Mouse (Mus musculus) layer of hippocampus, adult 9-11 months (tissue): ENCODE data around the gene Fam240b.
A peak's percentile ranks its signal among the peaks of the same experiment; 100 is the strongest.
"Not testable (repeated sequence)": the region's sequence is repeated elsewhere in the genome, so short reads cannot be mapped to it uniquely, and the experiment has no call there.

ENCODE experiments used
- DNase-seq: peaks from one replicate; pipeline ENCODE4 v3.0.0; 2022

Fam240b gene

GRCm38 (mm10) chr13:64497692-64498091 lies at the start of gene Fam240b:
Gene Fam240b (minus strand): TSS chr13:64497792.
- no peak for DNase-seq

- no peak for DNase-seq
These were observed 32.5 kb upstream of the Fam240b start for GRCm38 (mm10) chr13:64530139-64530538.

- peak; percentile 40 for DNase-seq
These were observed 29.1 kb upstream of the Fam240b start for GRCm38 (mm10) chr13:64526515-64527285.

GRCm38 (mm10) chr13:64514247-64514646 lies 16.7 kb upstream of the Fam240b start:
- DNase-seq: no peak

- DNase-seq: no peak
These were observed 14.0 kb upstream of the Fam240b start for GRCm38 (mm10) chr13:64511616-64512015.

- no peak for DNase-seq
These were observed 9.8 kb upstream of the Fam240b start for GRCm38 (mm10) chr13:64507361-64507760.

GRCm38 (mm10) chr13:64502833-64503232 lies 5.2 kb upstream of the Fam240b start:
- DNase-seq: no peak

GRCm38 (mm10) chr13:64493586-64493985 lies 4.0 kb downstream of the Fam240b start:
- no peak for DNase-seq

- DNase-seq: no peak
These were observed 7.7 kb downstream of the Fam240b start for GRCm38 (mm10) chr13:64489886-64490285.

GRCm38 (mm10) chr13:64479960-64480359 lies 17.6 kb downstream of the Fam240b start:
- DNase-seq: no peak

- DNase-seq: no peak
These were observed 19.6 kb downstream of the Fam240b start for GRCm38 (mm10) chr13:64477968-64478367.

GRCm38 (mm10) chr13:64467886-64468285 lies 29.7 kb downstream of the Fam240b start:
- DNase-seq: no peak

- no peak for DNase-seq
These were observed 32.4 kb downstream of the Fam240b start for GRCm38 (mm10) chr13:64465166-64465565.

- no peak for DNase-seq
These were observed 35.0 kb downstream of the Fam240b start for GRCm38 (mm10) chr13:64462581-64462980.

- no peak for DNase-seq
These were observed 39.4 kb downstream of the Fam240b start for GRCm38 (mm10) chr13:64458181-64458580.

GRCm38 (mm10) chr13:64457225-64457978 lies 40.2 kb downstream of the Fam240b start:
- DNase-seq: not testable (repeated sequence)

GRCm38 (mm10) chr13:64450001-64450794 lies 47.4 kb downstream of the Fam240b start:
- no peak for DNase-seq

GRCm38 (mm10) chr13:64448729-64449128 lies 48.9 kb downstream of the Fam240b start:
- no peak for DNase-seq

- no peak for DNase-seq
These were observed 49.6 kb downstream of the Fam240b start for GRCm38 (mm10) chr13:64447947-64448346.

GRCm38 (mm10) chr13:64445254-64445920 lies 52.2 kb downstream of the Fam240b start:
- DNase-seq: no peak

- DNase-seq: peak; percentile 24
These were observed 54.2 kb downstream of the Fam240b start for GRCm38 (mm10) chr13:64443263-64443894.

- no peak for DNase-seq
These were observed 57.0 kb downstream of the Fam240b start for GRCm38 (mm10) chr13:64440592-64440991.
